Mouse (Mus musculus) T-helper 1 cell (primary cell): Measurements from ENCODE around the gene Klc1.

ENCODE experiments used
- in situ Hi-C: fragments of 300-600 bp; cut with MboI, MseI; formaldehyde crosslinking; loops from one replicate; pipeline ENCODE4 v1.15.1; 2025; ENCODE audit warnings: high pct_unique_total_duplicates

Gene Klc1

DNA sequence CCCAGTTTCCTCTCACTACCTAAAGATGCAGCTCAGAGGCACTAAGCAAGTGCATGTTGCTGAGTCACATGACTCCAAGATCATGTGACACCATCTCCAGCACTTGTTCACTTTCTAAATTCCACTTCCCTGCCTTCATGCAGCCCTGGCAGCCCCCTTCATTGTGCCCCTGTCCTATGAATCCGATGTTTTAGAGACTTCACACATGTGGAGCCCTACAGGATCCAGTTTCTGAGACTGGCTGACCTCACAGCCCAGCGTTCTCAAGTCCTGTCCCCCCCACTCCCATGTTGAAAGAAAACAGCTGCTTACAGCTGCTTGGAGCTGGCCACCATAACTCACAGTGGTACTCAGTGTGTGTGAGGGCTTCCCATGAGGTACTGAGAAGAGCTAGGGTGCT is 15.2 kb upstream of the Klc1 start:
- in situ Hi-C loops = no loop called here

DNA sequence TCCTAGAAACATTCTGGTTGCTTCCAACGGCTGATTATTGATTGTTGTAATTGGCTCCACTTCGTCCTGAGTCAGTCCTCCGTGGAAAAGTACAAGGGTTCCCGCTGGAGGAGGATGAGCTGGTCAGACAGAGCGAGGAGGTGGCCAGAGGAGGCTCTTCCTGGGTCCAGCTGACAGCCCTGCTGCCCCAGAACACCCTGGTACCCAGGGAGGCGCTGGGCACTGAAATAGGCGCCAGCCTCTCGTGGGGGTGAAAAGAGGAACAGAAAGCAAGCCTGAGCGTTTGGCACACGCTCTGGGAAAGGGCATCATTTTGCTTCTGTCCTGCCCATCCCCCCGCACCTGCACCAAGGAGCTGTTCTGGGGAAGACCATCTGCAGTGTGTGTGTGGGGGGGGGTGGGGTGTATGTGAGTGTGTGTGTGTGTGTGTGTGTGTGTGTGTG is 14.6 kb upstream of the Klc1 start:
- in situ Hi-C loops = no loop called here

DNA sequence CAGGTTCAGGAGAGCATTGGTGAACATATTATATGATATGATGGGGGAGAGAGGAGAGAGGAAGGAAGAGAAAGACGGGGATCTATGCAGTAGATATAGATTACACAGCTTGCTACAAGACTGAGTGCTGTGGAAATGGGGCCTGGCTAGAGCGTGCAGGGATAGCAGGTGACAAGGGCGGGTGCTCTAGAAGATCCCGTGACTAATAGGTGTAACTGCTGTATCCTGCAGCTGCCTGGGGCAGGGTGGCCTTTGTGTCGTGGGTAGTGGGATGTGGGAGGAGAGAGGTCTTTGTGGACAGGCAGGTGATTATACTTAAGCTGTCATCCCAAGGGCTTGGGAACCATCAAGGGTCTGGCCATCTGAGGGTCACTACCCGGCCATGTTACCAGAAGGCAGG is 13.4 kb upstream of the Klc1 start:
- in situ Hi-C loops = no loop called here

DNA sequence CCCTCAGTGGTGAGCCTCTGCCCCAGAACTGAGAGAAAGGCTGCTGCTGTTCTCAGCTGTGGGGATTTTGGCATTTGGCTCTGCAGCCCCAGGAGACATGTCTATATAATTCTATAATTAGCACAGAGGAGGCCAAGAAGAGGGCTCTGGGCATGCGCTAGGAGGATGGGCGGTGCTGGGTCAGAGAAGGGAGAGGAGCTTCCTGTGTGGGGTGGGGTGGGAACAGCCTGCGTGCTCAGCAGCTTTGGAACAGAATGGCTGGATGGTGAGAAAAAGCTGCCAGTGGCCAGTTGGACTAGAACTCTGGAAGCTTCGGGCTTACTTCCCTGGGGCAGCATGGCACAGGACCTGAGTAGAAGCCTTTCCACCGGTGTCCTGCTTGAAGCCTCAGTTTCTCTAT is 12.6 kb upstream of the Klc1 start:
- in situ Hi-C loops = no loop called here

DNA sequence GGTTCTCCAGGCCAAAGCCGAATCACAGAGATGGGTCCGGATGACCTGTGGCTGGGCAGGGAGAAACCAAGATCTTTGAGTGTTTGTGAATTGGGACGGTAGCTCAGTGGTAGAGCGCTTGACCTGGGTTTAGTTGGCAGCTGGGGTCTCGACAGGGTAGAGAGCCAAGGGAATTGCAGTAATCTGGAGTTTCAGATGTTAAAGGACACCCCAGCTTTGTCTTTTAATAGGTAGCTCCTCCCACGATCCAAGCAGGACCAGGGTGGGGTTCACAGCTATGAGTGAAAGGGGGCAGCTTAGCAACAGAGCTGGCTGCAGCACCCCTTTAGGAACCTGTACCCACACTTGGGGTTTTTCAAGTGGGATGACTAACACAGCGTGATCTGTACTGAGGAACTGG is 11.2 kb upstream of the Klc1 start:
- in situ Hi-C loops = no loop called here

DNA sequence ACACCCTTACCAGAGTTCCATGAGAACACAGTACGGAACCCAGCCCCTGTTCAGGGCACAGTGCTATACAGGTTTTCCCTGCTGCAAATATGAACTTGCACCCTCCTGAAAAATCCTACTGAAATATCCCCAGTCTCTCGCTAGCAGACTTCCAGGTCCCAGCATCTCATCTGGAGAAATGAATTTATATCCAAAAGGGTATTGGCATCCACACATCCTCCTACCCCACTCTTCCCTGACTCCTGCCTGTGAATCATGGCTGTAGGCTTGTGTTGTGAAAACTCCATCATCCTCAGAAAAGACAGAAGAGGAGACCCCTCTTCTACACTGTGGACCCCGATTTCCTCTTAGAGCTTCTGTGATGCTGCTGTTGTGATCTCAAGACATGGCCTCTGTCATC is 7.9 kb upstream of the Klc1 start:
- in situ Hi-C loops = no loop called here

DNA sequence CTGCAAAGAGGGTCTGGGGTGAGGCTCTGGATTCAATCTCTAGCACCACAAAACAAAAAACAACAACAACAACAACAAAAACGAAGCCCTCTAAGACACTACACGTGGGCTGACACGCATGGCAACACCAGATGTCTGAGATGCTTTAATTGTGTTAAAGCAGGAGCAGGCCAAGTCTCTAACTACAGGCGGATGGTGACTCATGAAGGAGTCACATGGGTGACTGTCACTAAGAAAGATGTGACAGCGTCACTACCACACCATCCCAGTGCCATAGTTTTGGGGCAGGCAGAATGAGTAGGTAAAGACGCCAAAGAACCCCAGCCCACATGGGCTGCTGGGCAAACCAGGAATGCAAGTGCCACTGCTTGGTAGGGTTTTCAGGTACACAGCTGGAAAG is 6.2 kb upstream of the Klc1 start:
- in situ Hi-C loops = no loop called here

DNA sequence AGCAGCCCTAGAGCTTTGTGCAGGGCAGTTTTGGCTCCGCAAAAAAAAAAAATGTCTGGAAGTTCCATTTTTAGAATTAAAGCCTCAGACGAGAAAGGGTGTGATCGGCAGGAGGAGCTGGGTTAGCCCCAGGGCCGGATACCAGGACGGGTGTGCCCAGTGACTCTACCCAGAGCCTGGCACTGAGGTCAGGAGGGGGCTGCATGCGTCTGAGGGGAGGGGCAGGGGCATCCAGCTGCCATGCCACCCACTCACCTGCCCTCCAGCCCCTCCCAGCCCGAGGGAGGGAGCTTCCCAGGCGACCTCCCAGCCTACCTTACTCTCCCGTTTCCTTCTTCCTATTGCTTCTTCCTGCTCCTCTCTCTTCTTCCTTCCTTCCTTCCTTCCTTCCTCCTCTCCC is 5.3 kb upstream of the Klc1 start:
- in situ Hi-C loops = no loop called here

DNA sequence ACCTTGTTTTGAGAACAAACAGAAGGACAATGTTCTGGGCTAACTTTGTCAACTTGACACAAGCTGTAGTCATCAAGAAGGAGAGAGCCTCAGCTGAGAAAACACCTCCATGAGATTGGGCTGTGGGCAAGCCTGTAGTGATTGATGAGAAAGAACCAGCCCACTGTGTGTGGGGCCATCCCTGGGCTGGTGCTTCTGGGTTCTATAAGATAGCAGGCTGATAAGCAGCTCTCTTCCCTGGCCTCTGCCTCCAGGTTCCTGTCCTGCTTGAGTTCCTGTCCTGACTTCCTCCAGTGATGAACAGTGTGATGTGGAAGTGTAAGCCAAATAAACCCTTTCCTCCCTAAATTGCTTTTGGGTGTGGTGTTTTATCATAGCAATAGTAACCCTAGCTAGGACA is 3.9 kb upstream of the Klc1 start:
- in situ Hi-C loops = no loop called here

DNA sequence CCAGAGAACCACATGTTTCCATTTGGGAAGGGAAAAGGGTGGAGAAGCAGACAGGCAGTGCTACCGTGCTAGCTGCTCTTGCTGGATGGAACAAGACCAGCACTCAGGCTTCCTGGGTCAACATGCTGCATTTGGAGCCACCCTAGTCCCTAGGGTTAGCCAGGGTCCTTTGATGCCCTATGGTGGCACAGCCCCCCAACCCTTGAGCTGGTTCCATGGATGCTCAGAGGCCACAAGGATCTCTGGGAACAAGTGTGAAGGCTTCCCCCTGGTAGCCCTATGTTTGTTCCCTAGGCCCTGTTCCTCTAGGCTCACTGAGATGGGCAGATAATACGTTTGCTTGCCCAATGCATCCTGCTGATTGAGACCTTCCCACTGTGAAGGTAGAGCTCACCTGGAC is 3.4 kb upstream of the Klc1 start:
- in situ Hi-C loops = no loop called here

DNA sequence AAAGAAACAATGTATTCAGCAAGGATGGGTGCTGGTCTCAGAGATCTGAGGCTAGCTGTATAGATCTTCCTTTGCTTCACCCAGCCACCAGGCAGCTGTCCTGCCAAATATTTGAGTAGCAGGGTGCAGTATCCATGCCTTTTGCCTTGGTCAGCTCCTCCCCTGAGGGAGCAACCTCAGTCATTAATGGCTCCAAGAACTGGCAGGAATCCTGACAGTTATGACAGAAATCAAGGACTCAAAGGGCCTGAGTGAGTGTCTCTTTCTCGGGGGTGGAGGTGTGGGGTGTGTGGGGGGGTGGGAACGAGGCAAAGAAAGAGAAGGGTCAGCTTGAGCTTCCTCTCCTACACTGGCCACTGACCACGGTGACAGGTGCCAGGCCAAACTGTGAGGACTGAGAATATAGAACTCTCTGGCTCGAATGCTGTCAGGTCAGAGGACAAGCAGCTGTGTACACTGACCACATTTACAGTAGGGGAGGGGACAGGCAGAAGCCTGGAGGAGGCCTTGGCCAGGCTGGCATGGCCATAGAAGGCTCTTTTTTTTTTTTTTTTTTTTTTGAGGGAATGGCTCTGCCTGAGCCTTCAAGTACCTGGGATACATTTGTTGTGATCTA is 2.5 kb upstream of the Klc1 start:
- in situ Hi-C loops = no loop called here

DNA sequence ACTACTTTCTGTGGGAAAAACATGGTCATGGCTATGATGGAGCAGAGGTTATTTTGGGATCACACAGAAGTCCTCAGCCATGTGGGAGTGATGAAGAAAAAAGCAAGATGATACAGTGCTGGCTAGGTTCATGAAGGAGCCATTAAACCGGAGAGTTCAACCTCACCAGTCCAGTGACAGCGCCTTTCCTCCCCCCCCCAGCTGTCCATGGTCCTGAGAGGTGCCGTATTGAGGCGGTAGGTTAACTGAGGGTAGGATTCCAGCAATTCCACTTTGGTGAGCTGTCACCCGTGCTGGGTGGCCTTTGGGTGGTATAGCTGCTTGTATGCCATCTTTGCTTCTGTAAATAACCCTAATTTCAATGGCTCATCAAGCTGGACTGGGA is 2.0 kb upstream of the Klc1 start:
- in situ Hi-C loops = no loop called here

DNA sequence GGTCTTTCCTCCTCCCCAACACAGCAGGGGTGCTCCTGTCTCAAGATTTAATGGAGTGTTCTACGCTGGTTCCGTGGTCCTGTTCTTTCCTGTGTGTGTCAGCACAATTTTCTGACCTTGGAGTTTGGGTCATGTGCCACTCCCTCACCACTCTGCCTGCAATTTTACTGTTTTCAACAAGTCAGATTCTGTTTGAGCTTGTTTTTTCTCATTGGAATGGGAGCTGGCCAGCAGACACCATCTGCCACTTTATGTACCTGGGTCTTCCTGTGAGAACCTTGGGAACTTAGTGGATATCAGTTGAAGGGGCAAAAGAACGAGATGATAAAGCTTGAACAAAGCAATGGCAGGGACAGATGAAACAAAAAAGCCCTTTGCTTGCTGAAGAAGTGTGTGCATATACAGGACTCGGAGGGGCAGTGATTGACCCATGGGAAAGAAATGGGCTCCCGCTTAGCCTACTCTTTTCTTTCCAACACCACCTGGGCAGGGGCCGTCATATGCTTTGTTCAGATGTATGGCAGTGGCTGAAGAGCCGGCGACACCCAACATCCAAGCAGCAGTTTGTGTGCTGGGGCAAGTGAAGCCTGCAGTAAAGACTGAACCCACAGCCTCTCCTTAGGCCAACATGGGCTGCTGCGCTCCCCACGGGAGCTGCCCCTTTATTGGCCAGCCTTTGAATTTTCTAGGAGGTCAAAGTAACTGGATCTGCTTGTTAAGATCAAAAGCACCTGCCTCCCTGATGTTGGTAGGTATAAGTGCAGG is 906 bp upstream of the Klc1 start:
- in situ Hi-C loops = no loop called here

DNA sequence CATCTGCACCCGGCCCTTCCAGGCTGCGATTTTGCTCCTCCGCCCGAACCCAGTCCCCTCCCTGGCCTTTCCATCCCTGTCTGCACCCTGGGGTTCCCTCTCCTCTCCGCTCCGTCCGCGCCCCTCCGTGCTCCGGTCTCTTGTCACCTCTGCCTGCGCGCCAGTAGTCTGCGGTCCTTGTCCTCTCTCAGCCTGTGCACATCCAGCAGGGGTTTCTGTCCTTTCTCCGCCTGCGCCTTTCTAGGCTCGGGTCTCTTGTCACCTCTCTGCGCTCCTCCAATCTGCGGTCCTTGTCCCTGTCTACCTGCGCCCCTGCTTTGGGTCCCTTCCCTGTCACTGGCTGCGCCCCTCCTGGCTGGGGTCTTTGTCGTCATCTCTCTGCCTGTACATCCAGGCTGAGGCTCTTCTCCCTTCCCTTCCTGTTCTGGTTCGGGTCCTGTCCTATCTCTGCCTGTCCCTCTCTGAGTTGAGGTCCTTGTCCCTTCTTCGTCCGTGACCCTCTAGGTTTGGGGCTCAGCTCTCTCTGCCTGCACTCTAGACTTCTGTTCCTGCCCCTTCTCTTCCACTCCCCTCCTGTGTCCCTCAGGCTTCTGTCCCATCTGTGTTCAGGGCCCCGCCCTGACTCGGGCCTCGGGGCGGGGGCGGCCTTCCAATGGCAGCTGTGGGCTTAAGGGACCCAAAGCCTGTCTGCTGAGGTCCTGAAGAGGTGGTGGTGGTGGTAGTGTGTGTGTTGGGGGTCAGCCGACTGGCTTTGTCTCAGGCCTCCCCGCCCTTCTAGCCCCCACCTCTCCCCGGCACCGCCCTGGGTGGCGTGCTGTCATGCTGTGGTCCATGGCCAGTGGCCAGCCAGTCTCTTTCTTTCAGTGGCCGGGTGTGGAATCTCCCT is 770 bp downstream of the Klc1 start:
- in situ Hi-C loops = no loop called here

DNA sequence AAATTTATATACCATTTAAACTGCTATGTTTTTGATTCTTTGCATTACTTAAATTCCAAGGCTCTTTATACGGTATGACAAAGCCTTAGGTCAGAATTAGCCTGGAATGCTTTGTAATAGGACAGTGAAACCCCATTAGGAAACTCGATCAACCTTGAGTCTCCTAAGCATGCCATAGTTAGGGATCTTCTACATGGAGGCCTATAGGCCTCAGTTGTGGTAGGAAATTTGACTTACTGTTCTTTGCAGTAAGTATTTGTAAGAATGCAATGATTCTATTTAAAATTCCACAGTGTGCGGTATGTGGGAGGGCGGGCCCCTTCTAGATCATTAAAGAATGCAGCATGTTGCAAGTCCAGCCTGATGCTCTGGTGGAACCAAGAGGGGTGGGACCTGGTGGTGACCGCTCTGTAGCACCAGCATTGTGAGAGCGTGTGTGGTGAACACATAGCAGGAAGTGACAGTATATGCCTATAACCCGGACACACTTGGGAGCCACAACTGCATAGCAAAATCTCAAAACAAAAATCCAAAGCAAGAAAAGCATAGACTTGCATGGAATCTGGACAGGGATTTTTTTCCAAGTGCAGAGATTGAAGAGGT is 1.8 kb downstream of the Klc1 start:
- in situ Hi-C loops = no loop called here

DNA sequence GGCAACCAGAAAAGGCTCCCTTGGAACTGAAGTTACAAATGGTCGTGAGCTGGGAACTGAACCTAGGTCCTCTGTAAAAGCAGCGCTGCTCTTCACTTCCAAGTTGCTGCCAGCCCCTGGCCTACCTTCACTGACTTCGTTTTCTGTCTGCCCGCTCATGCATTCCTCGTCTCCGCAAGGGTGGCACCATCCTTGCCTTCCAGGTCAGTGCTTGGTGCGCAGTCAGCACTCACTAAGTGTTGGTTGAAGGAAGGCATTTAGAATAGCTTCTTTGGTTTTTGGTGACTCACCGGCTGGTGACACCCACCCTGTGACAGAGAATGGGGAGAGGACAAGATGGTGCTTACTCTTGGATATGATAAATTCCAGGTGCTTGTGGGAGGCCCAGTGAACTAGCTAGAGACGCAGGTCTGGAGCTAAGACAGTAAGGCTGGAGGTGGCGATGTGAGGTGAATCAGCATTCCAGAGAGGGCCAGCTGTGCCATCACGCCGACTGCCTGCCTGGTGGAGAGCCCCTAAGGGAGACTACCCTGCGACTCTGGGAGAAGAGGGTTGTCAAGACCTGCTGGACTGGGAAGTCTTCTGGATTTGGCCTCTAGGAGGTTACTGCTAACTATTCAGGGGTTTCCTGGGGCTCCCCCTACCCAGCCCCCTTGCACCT is 4.1 kb downstream of the Klc1 start:
- in situ Hi-C loops = no loop called here

DNA sequence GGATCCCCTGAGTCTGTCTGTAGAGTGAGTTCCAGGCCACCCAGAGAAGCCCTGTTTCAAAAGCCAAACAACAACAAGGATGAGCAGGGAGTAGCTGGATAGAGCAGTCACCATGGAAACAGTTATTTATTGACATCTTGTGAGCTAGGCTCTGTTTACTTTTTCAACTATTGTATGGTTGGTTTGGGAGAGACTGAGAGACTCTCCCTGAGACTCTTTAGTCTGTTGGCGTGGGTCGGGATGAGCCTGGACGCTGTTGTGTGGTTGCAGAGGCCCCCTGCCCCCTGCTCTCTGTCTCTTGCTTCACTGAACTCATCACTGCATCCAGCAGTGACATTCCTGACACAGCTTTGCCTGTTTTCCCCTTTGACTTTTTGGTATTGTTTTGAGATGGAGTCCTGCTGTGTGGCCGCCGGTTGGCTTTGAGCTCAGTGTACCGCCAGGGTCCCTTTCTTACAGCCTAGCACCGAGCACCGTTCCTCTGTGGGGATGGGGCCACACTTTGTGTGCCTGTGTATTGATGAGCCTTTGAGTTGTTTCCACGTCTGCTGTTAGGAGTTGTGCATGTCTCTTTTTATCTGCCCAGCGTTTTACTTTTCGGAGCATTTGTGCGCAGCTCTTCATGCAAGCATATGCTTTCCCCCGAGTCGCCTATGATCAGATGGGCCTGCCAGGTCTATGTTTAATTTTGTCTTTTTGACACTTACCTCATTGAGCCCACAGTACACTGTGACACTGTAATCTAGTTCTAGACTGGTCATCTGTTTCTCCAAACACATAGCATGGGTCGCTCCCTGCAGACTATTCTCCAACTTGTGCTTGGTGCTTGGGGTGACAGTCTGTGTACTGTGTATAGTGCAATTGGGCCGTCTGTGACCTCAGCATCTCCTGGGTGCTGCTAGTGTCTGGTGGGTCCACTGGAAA is 7.9 kb downstream of the Klc1 start:
- in situ Hi-C loops = no loop called here

DNA sequence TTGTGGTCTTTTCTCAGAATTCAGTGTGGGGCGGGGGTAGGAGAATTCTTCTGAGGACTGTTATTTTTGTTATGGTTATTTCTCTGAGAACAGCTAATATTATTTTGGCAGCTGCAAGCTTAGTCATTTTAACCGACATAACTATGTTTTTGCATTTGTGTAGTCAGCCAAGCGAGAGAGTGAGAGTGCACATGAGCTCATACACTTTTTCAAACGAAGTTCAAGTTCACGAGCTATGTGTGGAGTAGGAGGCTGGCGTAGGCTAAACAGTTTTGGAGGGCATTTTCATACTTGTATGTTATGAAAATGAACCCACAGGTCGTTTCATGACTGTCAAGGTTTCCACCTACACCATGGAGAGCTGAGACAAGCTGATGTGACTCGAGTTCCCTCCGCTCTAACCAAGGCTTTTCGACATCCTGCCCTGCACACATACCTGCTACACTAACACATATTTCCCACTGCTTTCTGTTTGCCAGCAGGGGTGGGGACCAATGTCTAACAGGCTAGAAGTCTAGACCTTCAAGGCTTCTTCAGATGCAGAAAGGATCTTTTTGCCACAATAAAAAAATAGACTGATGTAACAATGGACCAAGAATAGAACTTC is 9.8 kb downstream of the Klc1 start:
- in situ Hi-C loops = no loop called here

DNA sequence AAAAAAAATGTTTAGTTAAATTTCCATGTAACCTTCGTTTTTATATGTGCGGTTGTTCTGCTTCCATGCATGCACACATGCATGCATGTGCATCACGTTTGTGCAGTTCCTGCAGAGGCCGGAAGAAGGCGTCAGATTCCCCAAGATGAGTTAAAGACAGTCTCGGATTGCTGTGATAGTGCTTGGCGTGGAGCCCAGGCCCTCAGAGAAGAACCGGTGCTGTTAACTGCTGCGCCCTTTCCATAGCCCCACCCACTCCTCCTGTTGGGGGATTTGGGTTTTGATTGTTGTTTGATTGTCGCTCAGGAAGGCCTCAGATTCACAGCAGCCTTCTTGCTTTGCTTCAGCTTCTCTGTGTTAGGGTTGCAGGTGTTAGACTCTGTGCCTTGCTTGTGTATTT is 10.7 kb downstream of the Klc1 start:
- in situ Hi-C loops = no loop called here
